Mouse (Mus musculus) liver, adult 2 months (tissue): ENCODE measurements at regions not wholly inside any gene's neighbourhood (a gene's known extent, or its start where the extent isn't known, plus 50 kb on each side); places are given as distances from the start of the nearest gene placed in this dataset.

ENCODE experiments used
- DNase-seq: peaks from one replicate; pipeline ENCODE4 v3.0.0-alpha.2; 2011; ENCODE audit warnings: low read depth, low spot score; ENCODE audit errors: extremely low read depth
- H3K27ac ChIP-seq: fragments of 200-500 bp; replicated peaks from 2 replicates; pipeline ENCODE4 v1.5.1; 2012; ENCODE audit warnings: low read depth, mild to moderate bottlenecking, control low read depth, inconsistent platforms, low read length; ENCODE audit not compliant: insufficient read depth
- H3K27me3 ChIP-seq: fragments of 200-500 bp; 2 replicates; pipeline ENCODE4 v1.6.1; 2012; ENCODE audit warnings: mild to moderate bottlenecking, moderate library complexity, low read length, inconsistent platforms; ENCODE audit not compliant: control insufficient read depth, insufficient read depth
- H3K36me3 ChIP-seq: fragments of 200-500 bp; 2 replicates; pipeline ENCODE4 v1.6.1; 2012; ENCODE audit warnings: low read length, inconsistent platforms; ENCODE audit not compliant: control insufficient read depth, insufficient read depth
- H3K4me1 ChIP-seq: fragments of 200-500 bp; 2 replicates; pipeline ENCODE4 v1.6.1; 2011; ENCODE audit warnings: low read length; ENCODE audit not compliant: control insufficient read depth, insufficient read depth
- H3K4me3 ChIP-seq: fragments of 200-500 bp; 2 replicates; pipeline ENCODE4 v1.5.1; 2011; ENCODE audit warnings: low read depth, mild to moderate bottlenecking, control low read depth, low read length, moderate library complexity; ENCODE audit not compliant: insufficient read depth
- H3K79me2 ChIP-seq: fragments of 200-500 bp; 2 replicates; pipeline ENCODE4 v1.6.1; 2012; ENCODE audit warnings: inconsistent platforms, mild to moderate bottlenecking, low read length, moderate library complexity; ENCODE audit not compliant: control insufficient read depth, insufficient read depth
- H3K9ac ChIP-seq: fragments of 200-500 bp; 2 replicates; pipeline ENCODE4 v1.6.1; 2012; ENCODE audit warnings: low read depth, mild to moderate bottlenecking, control low read depth, inconsistent platforms, low read length
- CTCF ChIP-seq: fragments of 200-500 bp; IDR thresholded peaks from 2 replicates; pipeline ENCODE4 v1.5.1; 2011; ENCODE audit warnings: low read depth, low read length, control low read depth
- POLR2A ChIP-seq: fragments of 200-500 bp; IDR thresholded peaks from 2 replicates; pipeline ENCODE4 v1.6.1; 2011; ENCODE audit warnings: low read length, control low read depth; ENCODE audit not compliant: insufficient read depth; ENCODE audit errors: extremely low read depth
- WGBS: fragments of 180-500 bp; shearing (Covaris S2); methylation state at CpG from one replicate; pipeline ENCODE4 v1.1.7; 2018; 5-methylcytosine and 5-hydroxymethylcytosine counted together

DNA sequence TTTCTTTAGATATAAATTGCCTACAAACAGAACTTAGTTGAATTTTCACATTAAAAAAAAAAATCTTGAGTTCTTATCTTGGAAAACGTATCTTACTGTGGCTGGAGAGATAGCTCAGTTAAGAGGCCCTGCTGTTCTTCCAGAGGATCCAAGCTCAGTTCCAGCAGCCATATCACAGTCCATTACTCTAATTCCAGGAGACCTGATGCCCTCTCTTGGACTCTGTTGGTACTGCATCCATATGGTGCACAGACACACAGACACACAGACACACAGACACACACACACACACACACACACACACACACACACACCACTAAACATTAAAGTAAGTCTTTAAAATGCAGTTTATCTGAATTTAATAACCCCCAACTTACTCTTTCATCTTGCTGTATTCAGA, 132.7 kb upstream of the Nr4a3 start:
- H3K27me3 ChIP-seq, result no peaks in the 10 kb centered on the region
- H3K9ac ChIP-seq, result no peak overlapping the region
- no peak overlapping the region for H3K27ac ChIP-seq
- TF ChIP-seq CTCF (no peak), POLR2A (no peak)
- DNase-seq, result no peak
- no peaks in the 10 kb centered on the region for H3K79me2 ChIP-seq
- no peaks in the 10 kb centered on the region for H3K4me1 ChIP-seq
- no peaks in the 10 kb centered on the region for H3K36me3 ChIP-seq
- WGBS, result 66% methylated on average over 1 of the region's 1 CpGs
- no peak overlapping the region for H3K4me3 ChIP-seq

GRCm38 (mm10) chr4:47919576-47919975, 125.4 kb upstream of the Nr4a3 start:
- no peaks in the 10 kb centered on the region for H3K79me2 ChIP-seq
- no peaks in the 10 kb centered on the region for H3K36me3 ChIP-seq
- 0 out of 2 replicates have a peak, but pooled peaks cover 2% of the 10 kb centered on the region for H3K27me3 ChIP-seq
- 57% methylated on average over 7 of the region's 7 CpGs for WGBS
- no peak overlapping the region for H3K4me3 ChIP-seq
- no peak overlapping the region for H3K27ac ChIP-seq
- no peak for DNase-seq
- H3K4me1 ChIP-seq, result no peaks in the 10 kb centered on the region
- TF ChIP-seq CTCF (no peak), POLR2A (no peak)
- no peak overlapping the region for H3K9ac ChIP-seq

DNA sequence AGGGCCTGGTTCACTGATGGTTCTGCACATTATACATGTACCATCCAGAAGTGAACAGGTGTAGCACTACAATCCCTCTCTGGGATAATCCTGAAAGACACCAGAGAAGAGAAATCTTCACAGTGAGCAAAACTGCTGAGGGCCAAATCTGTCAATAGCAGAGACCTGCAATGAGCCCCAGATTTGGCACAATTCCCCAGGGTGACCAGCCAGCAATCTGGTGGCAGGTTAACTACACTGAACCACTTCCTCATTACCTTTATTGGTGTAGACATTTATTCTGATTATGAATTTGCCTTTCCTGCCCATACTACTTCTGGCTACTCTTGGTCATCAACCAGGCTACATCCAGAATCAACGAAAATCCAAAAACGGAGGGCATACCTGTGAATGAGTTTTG, 113.5 kb upstream of the Nr4a3 start:
- 87% methylated on average over 2 of the region's 2 CpGs for WGBS
- Histone ChIP-seq H3K36me3 (no peaks in the 10 kb centered on the region), H3K4me3 (no peak overlapping the region), H3K27ac (no peak overlapping the region), H3K4me1 (no peaks in the 10 kb centered on the region), H3K27me3 (peaks cover 2% of the 10 kb centered on the region; the same call in 1 of the 2 replicates), H3K79me2 (no peaks in the 10 kb centered on the region), H3K9ac (no peak overlapping the region)
- no peak for TF ChIP-seq POLR2A
- no peak for TF ChIP-seq CTCF
- DNase-seq, result no peak

DNA sequence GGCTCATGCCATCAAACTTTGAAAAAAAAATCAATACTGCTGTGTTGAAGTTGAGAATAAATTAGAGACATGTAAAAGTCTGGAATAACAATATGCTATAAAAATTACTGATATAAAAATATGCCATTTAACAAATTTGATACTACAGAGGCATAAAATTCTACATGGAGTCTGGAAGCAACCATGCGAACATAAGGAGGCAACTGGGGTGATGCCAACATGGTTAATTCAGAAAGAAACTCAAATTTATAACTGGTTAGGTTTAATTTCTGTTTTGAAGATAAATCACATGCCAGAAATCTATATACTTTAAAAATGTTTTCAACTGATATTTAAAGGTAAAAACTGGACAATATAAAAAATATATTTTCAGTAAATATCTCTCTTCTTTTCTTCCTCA, 111.4 kb upstream of the Nr4a3 start:
- H3K4me1 ChIP-seq, result no peaks in the 10 kb centered on the region
- 83% methylated on average over 1 of the region's 1 CpGs for WGBS
- no peak overlapping the region for H3K9ac ChIP-seq
- H3K4me3 ChIP-seq, result no peak overlapping the region
- no peaks in the 10 kb centered on the region for H3K79me2 ChIP-seq
- no peaks in the 10 kb centered on the region for H3K36me3 ChIP-seq
- H3K27ac ChIP-seq, result no peak overlapping the region
- no peak for TF ChIP-seq POLR2A
- TF ChIP-seq CTCF, result no peak
- DNase-seq, result no peak
- H3K27me3 ChIP-seq, result no peaks in the 10 kb centered on the region

DNA sequence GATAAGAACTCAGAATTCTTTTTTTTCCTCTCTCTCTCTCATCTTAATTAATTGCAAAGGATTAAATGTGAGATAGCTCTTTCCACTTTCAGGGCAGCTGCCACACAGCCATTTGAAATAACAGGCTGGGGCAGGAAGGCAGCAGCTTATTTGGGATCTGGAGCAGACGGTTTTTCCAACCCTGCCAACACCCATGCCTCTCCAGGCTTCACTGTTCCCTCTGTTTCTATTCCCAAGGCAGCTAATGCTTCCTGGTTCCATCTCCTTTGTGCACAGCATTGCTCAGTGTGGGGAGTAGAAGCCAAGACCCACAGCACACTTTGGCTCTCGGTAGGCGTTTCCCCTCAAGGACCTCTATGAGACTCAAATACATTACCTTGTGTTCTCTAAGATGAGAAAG, 109.4 kb upstream of the Nr4a3 start:
- Histone ChIP-seq H3K9ac (no peak overlapping the region), H3K79me2 (no peaks in the 10 kb centered on the region), H3K27me3 (peaks cover 2% of the 10 kb centered on the region; the same call in 1 of the 2 replicates), H3K36me3 (no peaks in the 10 kb centered on the region), H3K4me1 (no peaks in the 10 kb centered on the region), H3K27ac (no peak overlapping the region), H3K4me3 (no peak overlapping the region)
- 84% methylated on average over 3 of the region's 3 CpGs for WGBS
- no peak for DNase-seq
- no peak for TF ChIP-seq POLR2A
- no peak for TF ChIP-seq CTCF

DNA sequence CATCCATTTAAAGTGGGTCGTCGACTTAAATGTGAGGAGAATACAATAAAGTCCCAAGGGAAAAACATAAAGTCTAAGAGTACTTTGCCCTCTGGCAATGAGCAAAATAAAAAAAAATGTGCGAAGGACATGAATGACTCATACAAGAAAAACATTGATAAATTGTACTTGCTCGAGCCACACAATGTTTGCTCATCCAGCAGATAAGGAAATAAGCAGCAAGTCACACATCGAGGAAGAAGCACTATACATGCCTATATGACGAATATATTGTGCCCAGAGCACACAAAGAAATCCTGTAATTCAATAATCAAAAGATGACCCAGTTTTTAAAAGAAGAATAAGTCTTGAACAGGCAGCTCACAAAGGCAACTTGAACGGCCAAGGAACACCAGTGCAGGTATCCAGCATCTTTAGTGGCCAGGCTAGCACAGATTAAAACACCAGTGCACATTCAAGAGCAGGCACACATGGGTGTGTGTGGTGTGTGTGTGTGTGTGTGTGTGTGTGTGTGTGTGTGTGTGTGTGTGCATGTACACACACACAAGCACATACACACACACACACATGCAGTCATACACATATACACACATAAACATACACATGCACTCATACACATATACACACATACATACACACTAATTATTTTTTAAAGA, 108.4 kb upstream of the Nr4a3 start:
- Histone ChIP-seq H3K27me3 (peaks cover 2% of the 10 kb centered on the region; the same call in 1 of the 2 replicates), H3K9ac (no peak overlapping the region), H3K4me1 (no peaks in the 10 kb centered on the region), H3K79me2 (no peaks in the 10 kb centered on the region), H3K4me3 (no peak overlapping the region), H3K36me3 (no peaks in the 10 kb centered on the region), H3K27ac (no peak overlapping the region)
- TF ChIP-seq CTCF, result no peak
- TF ChIP-seq POLR2A, result no peak
- DNase-seq, result no peak
- 62% methylated on average over 7 of the region's 7 CpGs for WGBS
